Mouse (Mus musculus): Measurements from ENCODE around the gene Gm11172.

GRCm38 (mm10) chr16:10840018-10840417 lies 27.3 kb downstream of the Gm11172 start:
- no peak for TF ChIP-seq CTCF (IDR thresholded peaks at IDR 0.05; ENCODE audit: insufficient read depth, low read length)
- TF ChIP-seq POLR2A (IDR thresholded peaks at IDR 0.05; ENCODE audit: borderline replicate concordance, extremely low read depth, low read depth, low read length), result no peak
